Mouse (Mus musculus) forebrain, embryonic 16.5 days (tissue): ENCODE measurements around the gene Blcap. TPM values are rescaled to one million over a fixed set of nuclear protein-coding genes. Genes with fewer than 3 reads are reported as not detected.
A peak's percentile ranks its signal among the peaks of the same experiment; 100 is the strongest.
"Not testable (repeated sequence)": the region's sequence is repeated elsewhere in the genome, so short reads cannot be mapped to it uniquely, and the experiment has no call there.

Source experiments
- ATAC-seq: fragments of 200-750 bp; cut with Nextera tagmentation; 2 replicates; pipeline ENCODE4 v1.8.0; 2017; ENCODE audit warnings: mild to moderate bottlenecking, moderate library complexity
- H3K27ac ChIP-seq: fragments of 300-500 bp; sonication (generic); 2 replicates; pipeline ENCODE4 v1.5.1; 2014; ENCODE audit warnings: low read length, control low read depth
- H3K27me3 ChIP-seq: fragments of 300-500 bp; sonication (generic); replicated peaks from 2 replicates; pipeline ENCODE4 v1.6.1; 2014; ENCODE audit warnings: low read length; ENCODE audit not compliant: control insufficient read depth, insufficient read depth
- H3K36me3 ChIP-seq: fragments of 300-500 bp; sonication (generic); 2 replicates; pipeline ENCODE4 v1.6.1; 2014; ENCODE audit not compliant: control insufficient read depth, insufficient read depth
- H3K4me1 ChIP-seq: fragments of 300-500 bp; sonication (generic); replicated peaks from 2 replicates; pipeline ENCODE4 v1.6.1; 2014; ENCODE audit warnings: low read length; ENCODE audit not compliant: control insufficient read depth, insufficient read depth
- H3K4me2 ChIP-seq: fragments of 300-500 bp; sonication (generic); 2 replicates; pipeline ENCODE4 v1.6.1; 2014; ENCODE audit warnings: mild to moderate bottlenecking, low read length, control low read depth
- H3K4me3 ChIP-seq: fragments of 300-500 bp; sonication (generic); replicated peaks from 2 replicates; pipeline ENCODE4 v1.5.1; 2014; ENCODE audit warnings: mild to moderate bottlenecking, low read length, control low read depth
- H3K9ac ChIP-seq: fragments of 300-500 bp; sonication (generic); replicated peaks from 2 replicates; pipeline ENCODE4 v1.6.1; 2014; ENCODE audit warnings: low read depth, low read length, control low read depth
- H3K9me3 ChIP-seq: fragments of 300-500 bp; sonication (generic); 2 replicates; pipeline ENCODE4 v1.6.1; 2016; ENCODE audit warnings: low read length; ENCODE audit not compliant: control insufficient read depth
- WGBS: fragments of 180-500 bp; shearing (Covaris S2); extraction: QIAGEN DNeasy Blood & Tissue Kit; methylation state at CpG from one replicate; pipeline ENCODE4 v1.1.7; 2014; 5-methylcytosine and 5-hydroxymethylcytosine counted together
- polyA plus RNA-seq: library from polyadenylated mRNA; unstranded; fragments of >200 nt; fragmentation: Nextera tagmentation; extraction: Ambion mirVana; gene quantifications from 2 replicates; pipeline ENCODE4 v1.2.1, GENCODE M21; 2015

The Blcap gene
- polyA plus RNA-seq: 196 and 239 TPM in 2 replicates

DNA sequence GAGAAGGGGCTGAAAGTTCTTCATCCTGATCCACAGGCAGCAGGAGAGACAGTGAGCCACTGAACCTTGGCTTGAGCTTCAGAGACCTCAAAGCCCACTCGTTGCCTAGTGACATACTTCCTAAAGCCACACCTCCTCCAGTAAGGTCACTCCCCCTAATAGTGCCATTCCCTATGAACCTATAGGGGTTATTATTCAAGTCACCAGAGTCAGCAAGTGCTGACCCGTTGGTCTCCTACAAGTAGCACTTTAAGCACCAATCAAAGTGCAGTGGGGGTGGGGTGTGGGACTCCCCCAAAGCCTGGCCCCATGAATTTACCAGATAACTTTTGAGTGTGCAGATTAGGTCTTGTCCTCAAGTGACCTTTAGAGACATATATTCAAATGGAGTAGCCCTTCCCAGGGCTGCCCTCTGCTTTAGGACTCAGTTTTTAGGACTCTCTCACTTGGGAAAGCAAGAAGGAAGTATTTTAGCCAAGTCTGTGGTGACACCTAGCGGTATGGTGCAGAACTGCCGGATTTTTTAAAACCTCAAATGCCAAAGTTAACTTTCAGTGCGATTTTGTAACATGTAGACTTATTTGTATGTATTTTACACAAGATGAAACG is at the start of gene Blcap:
Gene Blcap, minus strand, starts transcription at position 51 of the 609 bp plus-strand sequence.
- Histone ChIP-seq H3K27ac (no peak within 1 kb of the TSS), H3K4me1 (peaks cover 8% of the 10 kb centered on the region), H3K9ac (no peak within 1 kb of the TSS), H3K9me3 (no peaks in the 10 kb centered on the region), H3K27me3 (no peaks in the 10 kb centered on the region), H3K36me3 (no peaks in the 10 kb centered on the region), H3K4me2 (no peak within 1 kb of the TSS), H3K4me3 (no peak within 1 kb of the TSS)
- peak; percentile 26; the same call in 1 of the 2 replicates for ATAC-seq
- WGBS: 7% methylated on average over 6 of the region's 6 CpGs

DNA sequence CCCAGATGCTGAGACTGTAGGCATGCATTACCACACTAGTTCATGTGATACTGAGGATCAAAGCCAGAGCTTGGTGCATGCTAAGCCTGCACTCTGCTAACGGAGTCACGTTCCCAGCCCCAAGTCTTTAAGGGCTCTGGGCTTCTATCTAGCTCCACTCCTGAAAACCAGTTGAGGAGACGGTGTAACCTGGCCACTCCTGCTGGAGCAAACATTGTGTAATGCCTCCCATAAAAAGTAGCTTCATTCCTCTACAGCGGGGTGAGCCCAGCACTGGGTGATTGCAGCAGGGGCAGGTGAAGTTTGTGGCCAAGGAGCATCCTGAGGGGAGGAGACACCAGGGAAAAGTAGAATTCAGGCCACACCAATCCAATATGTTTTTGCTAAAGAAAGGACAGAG is 47.3 kb upstream of the Blcap start:
- Histone ChIP-seq H3K4me3 (no peak overlapping the region), H3K27ac (no peak overlapping the region), H3K27me3 (no peaks in the 10 kb centered on the region), H3K36me3 (no peaks in the 10 kb centered on the region), H3K4me2 (no peak overlapping the region), H3K4me1 (0 out of 2 replicates have a peak, but pooled peaks cover 2% of the 10 kb centered on the region), H3K9me3 (no peaks in the 10 kb centered on the region), H3K9ac (no peak overlapping the region)
- ATAC-seq: no peak
- 94% methylated on average over 4 of the region's 4 CpGs for WGBS

DNA sequence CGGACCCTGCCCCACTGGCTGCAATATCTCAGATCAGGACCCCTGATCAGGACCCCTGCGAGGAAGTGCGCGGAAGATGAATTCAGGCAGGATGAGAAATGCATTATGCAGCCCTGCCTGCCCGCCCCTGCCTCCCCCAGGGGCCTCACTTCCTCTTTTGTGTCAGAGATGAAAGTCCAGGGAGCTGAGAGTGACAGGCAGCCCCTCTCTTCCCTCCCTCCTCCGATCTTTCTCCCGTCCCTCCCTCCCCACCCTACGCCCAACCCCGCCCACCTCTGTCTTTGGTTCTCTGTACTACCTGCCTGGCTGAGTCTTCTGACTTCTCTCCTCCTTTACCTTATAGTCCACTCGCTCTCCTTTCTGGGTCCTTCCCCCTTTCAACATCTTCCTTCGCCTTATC is 42.9 kb upstream of the Blcap start:
- no peak for ATAC-seq
- Histone ChIP-seq H3K36me3 (no peaks in the 10 kb centered on the region), H3K9ac (no peak overlapping the region), H3K9me3 (no peaks in the 10 kb centered on the region), H3K4me3 (no peak overlapping the region), H3K27ac (no peak overlapping the region), H3K4me1 (0 out of 2 replicates have a peak, but pooled peaks cover 2% of the 10 kb centered on the region), H3K27me3 (no peaks in the 10 kb centered on the region), H3K4me2 (no peak overlapping the region)
- 16% methylated on average over 9 of the region's 11 CpGs for WGBS

DNA sequence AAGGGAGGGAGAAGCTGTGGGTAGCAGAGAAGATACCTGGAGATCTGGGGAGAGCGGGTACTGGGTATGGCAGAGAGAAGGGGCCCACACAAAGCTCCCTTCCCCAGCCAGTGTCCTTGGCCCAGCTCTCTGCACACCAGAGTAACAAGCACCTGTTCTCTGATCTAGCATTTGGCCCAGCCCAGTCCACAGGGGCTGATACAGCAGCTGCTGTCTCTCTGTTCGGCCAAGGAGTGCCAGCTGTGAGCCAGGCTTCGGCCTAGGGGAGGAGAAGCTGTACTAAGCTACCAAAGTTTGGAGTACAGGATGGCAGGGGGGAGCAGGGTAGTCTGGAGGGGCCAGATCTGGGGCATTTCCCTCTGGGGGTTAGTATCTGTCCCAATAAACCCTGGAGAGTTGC is 40.7 kb upstream of the Blcap start:
- Histone ChIP-seq H3K4me1 (0 out of 2 replicates have a peak, but pooled peaks cover 2% of the 10 kb centered on the region), H3K4me2 (no peak overlapping the region), H3K27me3 (no peaks in the 10 kb centered on the region), H3K4me3 (no peak overlapping the region), H3K27ac (no peak overlapping the region), H3K36me3 (no peaks in the 10 kb centered on the region), H3K9me3 (no peaks in the 10 kb centered on the region), H3K9ac (no peak overlapping the region)
- 76% methylated on average over 3 of the region's 3 CpGs for WGBS
- ATAC-seq: no peak

DNA sequence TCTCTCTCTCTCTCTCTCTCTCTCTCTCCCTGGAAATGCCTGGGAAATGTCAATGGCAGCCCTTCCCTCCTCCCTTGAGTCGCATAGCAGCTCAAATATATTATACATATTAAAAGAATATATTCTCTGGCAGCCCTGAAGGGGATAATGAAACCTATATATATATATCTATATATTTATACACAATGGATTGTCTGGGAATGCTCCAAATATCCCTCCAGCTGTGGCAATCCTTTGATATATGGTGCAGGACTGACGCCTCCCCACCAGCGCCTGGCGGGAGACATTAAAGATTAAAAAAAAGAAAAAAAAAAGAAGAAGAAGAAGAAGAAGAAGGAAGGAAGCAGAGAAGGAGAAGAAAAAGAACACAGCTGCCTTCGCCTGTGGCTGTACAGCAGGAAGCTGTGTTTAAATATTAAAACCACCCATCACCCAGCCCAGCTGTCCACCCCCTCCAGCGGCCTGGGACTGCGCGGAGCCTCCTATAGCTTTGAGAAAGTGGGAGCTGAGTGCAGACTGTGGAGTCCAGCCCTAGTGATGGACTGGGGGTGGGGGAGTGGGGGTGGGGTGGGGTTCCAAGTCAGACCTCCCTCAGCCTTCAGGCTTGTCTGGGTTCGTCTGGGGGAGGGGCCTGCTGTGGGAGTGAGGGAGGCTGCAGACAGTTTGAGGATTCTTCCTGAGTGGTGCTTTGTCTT is 36.6 kb upstream of the Blcap start:
- H3K27ac ChIP-seq: no peak overlapping the region
- no peak for ATAC-seq
- no peaks in the 10 kb centered on the region for H3K36me3 ChIP-seq

DNA sequence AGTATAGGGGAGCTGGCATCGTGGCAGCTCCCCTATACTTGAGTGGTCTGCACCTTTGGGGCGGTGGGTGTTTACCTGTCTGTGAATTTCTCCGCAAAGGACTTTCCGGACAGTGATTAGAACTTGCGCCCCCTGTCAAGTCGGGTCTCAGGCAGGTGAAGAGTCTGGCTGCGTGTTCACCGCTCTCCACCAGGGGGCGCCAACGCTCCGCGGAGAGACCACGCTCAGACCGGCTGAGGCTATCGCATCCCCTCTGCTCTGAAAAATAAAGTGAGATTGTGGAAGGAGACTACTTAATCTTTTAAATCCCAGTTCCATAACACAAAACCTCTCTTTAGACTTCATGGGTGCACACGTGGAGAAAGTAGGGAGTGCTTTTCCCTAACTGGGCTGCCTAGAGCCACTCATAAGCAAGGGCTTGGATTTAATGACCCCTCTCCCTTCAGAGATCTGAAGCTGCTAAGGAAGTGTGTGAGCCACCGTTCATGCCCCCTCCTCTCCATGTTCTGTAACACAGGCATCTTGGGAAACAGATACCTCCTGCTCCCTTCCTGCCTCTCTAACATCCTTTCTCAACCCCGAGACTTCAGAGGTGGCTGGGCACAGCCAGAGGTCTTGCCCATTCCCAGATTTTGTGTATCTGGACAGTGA is 34.1 kb upstream of the Blcap start:
- no peak overlapping the region for H3K9ac ChIP-seq
- 5% methylated on average over 18 of the region's 18 CpGs for WGBS
- no peak overlapping the region for H3K4me3 ChIP-seq
- H3K4me2 ChIP-seq: no peak overlapping the region
- H3K9me3 ChIP-seq: no peaks in the 10 kb centered on the region
- ATAC-seq: peak; percentile 65
- H3K4me1 ChIP-seq: no peaks in the 10 kb centered on the region
- H3K27ac ChIP-seq: no peak overlapping the region
- H3K27me3 ChIP-seq: no peaks in the 10 kb centered on the region
- no peaks in the 10 kb centered on the region for H3K36me3 ChIP-seq

More for the DNA sequence above, 36.6 kb upstream of the Blcap start:
- Histone ChIP-seq H3K4me1 (no peaks in the 10 kb centered on the region), H3K4me2 (no peak overlapping the region), H3K9me3 (no peaks in the 10 kb centered on the region), H3K9ac (no peak overlapping the region), H3K27me3 (no peaks in the 10 kb centered on the region), H3K4me3 (no peak overlapping the region)
- WGBS: 56% methylated on average over 9 of the region's 9 CpGs

DNA sequence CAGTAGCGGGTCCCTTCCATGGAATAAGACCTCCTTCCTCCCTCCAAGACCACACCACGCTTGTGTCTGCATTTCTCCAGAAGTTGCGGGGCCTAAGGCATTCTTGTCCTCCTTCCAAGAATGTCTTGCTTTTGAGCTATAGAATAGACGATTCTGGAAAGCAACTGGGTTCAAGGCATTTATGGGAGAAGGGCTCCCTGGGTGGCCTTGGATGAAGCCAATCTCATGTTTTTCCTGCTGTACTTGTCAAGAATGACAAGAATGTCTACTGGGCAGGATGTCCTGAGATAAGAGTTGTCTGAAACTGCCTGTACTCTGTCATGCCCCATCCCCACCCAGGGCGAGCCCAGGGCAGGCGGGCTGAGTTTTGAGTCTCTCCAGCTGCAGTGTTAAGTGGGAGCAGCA is 30.4 kb upstream of the Blcap start:
- Histone ChIP-seq H3K4me3 (no peak overlapping the region), H3K27me3 (no peaks in the 10 kb centered on the region), H3K27ac (no peak overlapping the region), H3K36me3 (no peaks in the 10 kb centered on the region), H3K4me2 (no peak overlapping the region), H3K9ac (no peak overlapping the region), H3K4me1 (no peaks in the 10 kb centered on the region), H3K9me3 (no peaks in the 10 kb centered on the region)
- no peak for ATAC-seq
- WGBS: 77% methylated on average over 6 of the region's 6 CpGs

DNA sequence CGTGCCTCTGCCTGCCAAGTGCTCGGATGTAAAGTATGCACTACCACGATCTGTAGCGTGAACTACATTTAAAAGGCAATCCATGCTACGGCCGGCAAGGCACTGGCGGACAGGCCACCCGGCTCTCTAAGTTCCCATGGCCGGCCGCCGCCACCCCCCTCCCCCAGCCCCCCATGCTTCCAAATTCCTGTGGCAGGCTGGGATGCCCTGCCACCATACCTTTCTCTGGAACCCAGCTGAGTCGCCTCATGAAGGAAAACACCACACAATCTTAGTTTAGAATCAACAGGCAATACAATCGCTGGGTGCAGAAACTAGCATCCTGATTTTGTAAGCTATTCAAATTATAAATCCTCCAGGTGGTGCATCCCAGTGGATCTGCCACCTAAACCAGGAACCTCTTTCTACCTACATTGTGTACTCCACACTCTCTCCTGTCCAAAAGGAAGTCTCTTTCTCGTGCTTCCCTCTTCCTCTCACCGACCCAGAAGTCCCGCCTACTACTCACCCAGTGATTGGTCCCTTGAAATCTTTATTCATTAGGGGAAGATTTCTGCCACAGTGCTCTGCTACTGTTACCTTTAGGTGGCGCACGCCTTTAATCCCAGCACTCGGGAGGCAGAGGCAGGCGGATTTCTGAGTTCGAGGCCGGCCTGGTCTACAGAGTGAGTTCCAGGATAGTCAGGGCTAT is 25.9 kb upstream of the Blcap start:
- WGBS: 65% methylated on average over 22 of the region's 22 CpGs
- H3K27me3 ChIP-seq: no peaks in the 10 kb centered on the region
- H3K4me1 ChIP-seq: no peaks in the 10 kb centered on the region
- no peak overlapping the region for H3K9ac ChIP-seq
- H3K36me3 ChIP-seq: no peaks in the 10 kb centered on the region
- H3K27ac ChIP-seq: no peak overlapping the region
- no peak for ATAC-seq
- no peaks in the 10 kb centered on the region for H3K9me3 ChIP-seq
- no peak overlapping the region for H3K4me3 ChIP-seq
- H3K4me2 ChIP-seq: no peak overlapping the region

DNA sequence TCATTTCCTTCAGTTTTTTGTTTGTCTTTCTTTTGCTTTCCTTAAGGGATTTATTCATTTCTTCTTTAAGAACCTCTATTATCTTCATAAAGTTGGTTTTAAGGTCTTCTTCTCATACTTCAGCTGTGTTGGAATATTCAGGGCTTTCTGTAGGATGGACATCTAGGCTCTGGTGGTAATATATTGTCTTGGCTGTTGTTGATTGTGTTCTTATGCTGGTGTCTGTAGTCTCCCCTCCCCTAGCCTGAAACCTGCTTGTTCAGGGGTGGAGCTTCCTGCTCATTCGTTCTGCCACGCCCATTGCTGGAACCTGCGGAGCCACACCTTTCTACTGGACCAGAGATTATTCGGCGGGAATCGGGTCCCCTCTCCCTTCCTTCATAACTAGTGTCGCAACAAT is 14.3 kb upstream of the Blcap start:
- H3K4me3 ChIP-seq, ATAC-seq, H3K36me3 ChIP-seq, H3K27me3 ChIP-seq, H3K4me1 ChIP-seq, H3K27ac ChIP-seq, H3K9me3 ChIP-seq, H3K9ac ChIP-seq, H3K4me2 ChIP-seq: not testable (repeated sequence)
- WGBS: 19% methylated on average over 7 of the region's 7 CpGs
